Mouse (Mus musculus): Measurements from ENCODE around the gene Zfp366. TPM values are rescaled to one million over a fixed set of nuclear protein-coding genes. Genes with fewer than 3 reads are reported as not detected.

Zfp366 gene
- polyA plus RNA-seq, 1 experiment from 2014 or later, result 1.2 TPM

DNA sequence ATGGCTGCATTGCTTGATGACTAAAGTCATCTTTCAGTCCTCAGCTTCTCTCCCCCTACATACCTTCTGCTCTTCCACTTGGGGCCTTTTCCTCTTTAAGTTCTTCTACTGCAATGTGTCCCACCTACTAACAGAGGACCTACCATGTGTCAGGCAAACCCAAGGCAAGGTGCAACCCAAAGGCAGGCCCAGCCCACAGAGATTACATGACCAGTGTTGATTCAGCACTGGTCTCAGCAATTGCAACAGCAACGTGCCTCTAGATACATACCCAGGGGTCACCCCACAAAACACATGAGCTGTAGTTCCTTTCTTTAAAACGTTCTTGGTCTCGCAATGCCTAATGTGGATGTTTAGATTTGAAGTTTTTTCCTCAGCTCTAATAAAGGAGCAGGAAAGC, 57.4 kb downstream of the Zfp366 start:
- H3K27ac ChIP-seq (ENCODE audit: low read length), result no peak overlapping the region
- H3K36me3 ChIP-seq (ENCODE audit: control insufficient read depth, insufficient read depth, low read length), result no peaks in the 10 kb centered on the region
- WGBS, result 69% methylated on average over 3 of the region's 3 CpGs
- no peak overlapping the region for H3K4me2 ChIP-seq (replicated peaks; ENCODE audit: low read depth, low read length)
- H3K9ac ChIP-seq (replicated peaks; ENCODE audit: low read depth, low read length), result no peak overlapping the region
- no peaks in the 10 kb centered on the region for H3K9me3 ChIP-seq (ENCODE audit: control insufficient read depth, low read depth, low read length)
- ATAC-seq (ENCODE audit: insufficient number of reproducible peaks, insufficient read depth, low FRiP score, low read depth), result no peak
- no peak overlapping the region for H3K4me3 ChIP-seq (ENCODE audit: low read depth, low read length)
- peaks cover 24% of the 10 kb centered on the region for H3K4me1 ChIP-seq (ENCODE audit: control insufficient read depth, insufficient read depth, low read length)
- no peaks in the 10 kb centered on the region for H3K27me3 ChIP-seq (ENCODE audit: control insufficient read depth, insufficient read depth, low read length)

DNA sequence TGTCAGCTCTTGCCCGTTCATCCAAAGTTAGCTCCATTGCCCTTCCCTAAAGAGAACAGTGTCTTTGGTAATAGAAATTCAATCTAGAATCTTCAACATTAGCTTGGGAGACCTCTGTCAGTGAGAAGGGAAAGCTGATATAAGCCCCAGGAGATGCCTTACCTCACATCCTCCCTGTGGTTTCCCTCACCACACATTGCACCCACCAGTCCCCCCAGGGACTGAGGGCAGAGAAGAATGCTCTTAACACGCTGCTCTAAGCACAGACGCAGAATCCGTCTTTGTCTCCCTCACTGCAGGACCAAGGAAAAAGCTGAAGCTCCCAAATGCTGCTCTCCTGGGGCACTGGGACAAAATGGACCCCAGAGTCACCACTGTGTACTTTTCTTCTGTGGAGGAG, 58.3 kb downstream of the Zfp366 start:
- Histone ChIP-seq H3K36me3 (ENCODE audit: control insufficient read depth, insufficient read depth, low read length) (no peaks in the 10 kb centered on the region), H3K4me1 (ENCODE audit: control insufficient read depth, insufficient read depth, low read length) (peaks cover 21% of the 10 kb centered on the region), H3K4me3 (ENCODE audit: low read depth, low read length) (no peak overlapping the region), H3K9me3 (ENCODE audit: control insufficient read depth, low read depth, low read length) (no peaks in the 10 kb centered on the region), H3K9ac (replicated peaks; ENCODE audit: low read depth, low read length) (no peak overlapping the region), H3K27ac (ENCODE audit: low read length) (no peak overlapping the region), H3K4me2 (replicated peaks; ENCODE audit: low read depth, low read length) (no peak overlapping the region), H3K27me3 (ENCODE audit: control insufficient read depth, insufficient read depth, low read length) (no peaks in the 10 kb centered on the region)
- no peak for ATAC-seq (ENCODE audit: insufficient number of reproducible peaks, insufficient read depth, low FRiP score, low read depth)
- WGBS, result 75% methylated on average over 4 of the region's 4 CpGs

DNA sequence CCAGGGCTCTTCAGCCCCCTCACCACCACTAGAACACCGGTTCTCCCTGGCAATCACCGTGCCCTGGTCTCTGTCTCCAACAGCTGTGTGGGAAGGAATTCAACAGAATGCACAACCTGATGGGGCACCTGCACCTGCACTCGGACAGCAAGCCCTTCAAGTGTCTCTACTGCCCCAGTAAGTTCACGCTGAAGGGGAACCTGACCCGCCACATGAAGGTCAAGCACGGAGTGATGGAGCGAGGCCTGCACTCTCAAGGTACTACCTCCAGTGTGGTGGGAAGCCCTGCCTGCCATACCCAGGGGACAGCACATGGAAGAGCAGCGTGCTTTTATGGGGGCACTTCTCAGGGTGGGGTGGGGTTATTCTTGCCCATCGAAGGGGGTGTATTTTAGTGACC, 59.2 kb downstream of the Zfp366 start:
- H3K27ac ChIP-seq (ENCODE audit: low read length), result no peak overlapping the region
- no peaks in the 10 kb centered on the region for H3K27me3 ChIP-seq (ENCODE audit: control insufficient read depth, insufficient read depth, low read length)
- WGBS, result 80% methylated on average over 9 of the region's 9 CpGs
- H3K4me3 ChIP-seq (ENCODE audit: low read depth, low read length), result no peak overlapping the region
- no peaks in the 10 kb centered on the region for H3K9me3 ChIP-seq (ENCODE audit: control insufficient read depth, low read depth, low read length)
- H3K4me1 ChIP-seq (ENCODE audit: control insufficient read depth, insufficient read depth, low read length), result peaks cover 12% of the 10 kb centered on the region
- H3K9ac ChIP-seq (replicated peaks; ENCODE audit: low read depth, low read length), result no peak overlapping the region
- H3K36me3 ChIP-seq (ENCODE audit: control insufficient read depth, insufficient read depth, low read length), result no peaks in the 10 kb centered on the region
- H3K4me2 ChIP-seq (replicated peaks; ENCODE audit: low read depth, low read length), result no peak overlapping the region
- no peak for ATAC-seq (ENCODE audit: insufficient number of reproducible peaks, insufficient read depth, low FRiP score, low read depth)

DNA sequence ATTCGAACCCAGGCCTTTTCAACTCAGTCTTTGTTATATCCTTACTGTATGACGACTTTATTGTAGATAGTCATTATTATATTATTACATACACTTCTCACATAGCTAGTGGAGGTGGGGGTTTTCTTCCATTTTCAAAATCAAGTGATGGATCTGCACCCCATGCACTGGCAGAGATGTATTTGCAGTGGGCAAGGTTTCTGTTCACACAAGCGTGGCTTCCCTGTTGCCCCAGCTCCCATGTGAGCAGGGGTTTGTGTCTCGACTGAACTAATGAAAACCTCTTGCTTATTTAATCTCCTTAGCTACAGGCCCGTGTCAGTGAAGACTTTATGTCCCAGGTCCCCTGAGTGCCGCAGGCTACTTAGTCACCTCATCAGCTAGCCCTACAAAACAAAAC, 59.8 kb downstream of the Zfp366 start:
- 63% methylated on average over 6 of the region's 6 CpGs for WGBS
- Histone ChIP-seq H3K36me3 (ENCODE audit: control insufficient read depth, insufficient read depth, low read length) (no peaks in the 10 kb centered on the region), H3K4me1 (ENCODE audit: control insufficient read depth, insufficient read depth, low read length) (peaks cover 6% of the 10 kb centered on the region), H3K27me3 (ENCODE audit: control insufficient read depth, insufficient read depth, low read length) (no peaks in the 10 kb centered on the region), H3K4me2 (replicated peaks; ENCODE audit: low read depth, low read length) (no peak overlapping the region), H3K4me3 (ENCODE audit: low read depth, low read length) (no peak overlapping the region), H3K9me3 (ENCODE audit: control insufficient read depth, low read depth, low read length) (no peaks in the 10 kb centered on the region), H3K27ac (ENCODE audit: low read length) (no peak overlapping the region), H3K9ac (replicated peaks; ENCODE audit: low read depth, low read length) (no peak overlapping the region)
- ATAC-seq (ENCODE audit: insufficient number of reproducible peaks, insufficient read depth, low FRiP score, low read depth), result no peak

DNA sequence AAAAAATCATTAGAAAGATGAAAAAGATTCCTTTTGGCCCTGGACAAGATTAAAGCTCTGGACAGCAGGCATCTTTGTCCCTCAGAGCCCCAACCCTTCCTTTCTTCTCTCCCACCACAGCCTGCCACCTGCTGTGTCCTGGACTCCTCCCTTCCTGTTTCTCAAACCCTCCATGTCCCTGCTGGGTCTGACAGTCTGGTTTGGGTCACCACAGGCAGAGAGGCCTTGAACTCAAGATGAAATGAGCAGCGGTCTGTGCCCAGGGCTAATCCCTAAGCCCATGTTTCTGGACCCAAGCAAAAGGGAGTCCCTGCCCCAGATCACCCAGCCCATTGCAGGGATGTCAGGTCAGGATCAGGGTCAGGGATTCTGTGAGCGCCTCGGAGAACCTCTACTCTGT, 60.3 kb downstream of the Zfp366 start:
- Histone ChIP-seq H3K27me3 (ENCODE audit: control insufficient read depth, insufficient read depth, low read length) (no peaks in the 10 kb centered on the region), H3K9ac (replicated peaks; ENCODE audit: low read depth, low read length) (no peak overlapping the region), H3K27ac (ENCODE audit: low read length) (no peak overlapping the region), H3K4me1 (ENCODE audit: control insufficient read depth, insufficient read depth, low read length) (peaks cover 1% of the 10 kb centered on the region; the same call in 1 of the 2 replicates), H3K36me3 (ENCODE audit: control insufficient read depth, insufficient read depth, low read length) (no peaks in the 10 kb centered on the region), H3K4me3 (ENCODE audit: low read depth, low read length) (no peak overlapping the region), H3K4me2 (replicated peaks; ENCODE audit: low read depth, low read length) (no peak overlapping the region), H3K9me3 (ENCODE audit: control insufficient read depth, low read depth, low read length) (no peaks in the 10 kb centered on the region)
- ATAC-seq (ENCODE audit: insufficient number of reproducible peaks, insufficient read depth, low FRiP score, low read depth), result no peak
- WGBS, result 55% methylated on average over 3 of the region's 3 CpGs

DNA sequence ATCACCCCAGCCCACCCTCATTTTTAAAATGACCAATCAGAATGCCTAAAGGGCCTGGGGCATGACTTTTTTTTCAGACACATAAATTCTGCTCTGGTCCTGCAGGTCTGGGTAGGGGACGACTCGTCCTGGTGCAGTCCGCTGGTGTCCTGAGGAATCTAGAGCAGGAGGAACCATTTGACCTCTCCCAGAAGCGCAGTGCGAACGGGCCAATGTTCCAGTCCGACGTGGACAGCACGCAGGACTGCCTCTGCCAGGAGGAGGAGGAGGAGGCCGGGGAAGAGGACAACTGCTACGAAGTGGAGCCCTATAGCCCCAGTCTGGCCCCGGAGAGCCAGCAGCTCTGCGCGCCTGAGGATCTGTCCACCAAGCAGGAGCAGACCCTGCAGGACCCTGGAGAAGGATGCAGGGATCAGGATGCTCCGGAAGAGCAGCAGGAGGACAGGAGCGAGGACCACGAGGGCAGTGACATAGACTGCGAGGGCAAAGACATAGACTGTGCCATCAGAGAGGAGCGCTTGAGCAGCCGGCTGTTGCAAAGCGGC, 61.4 kb downstream of the Zfp366 start:
- no peak overlapping the region for H3K27ac ChIP-seq (ENCODE audit: low read length)
- no peaks in the 10 kb centered on the region for H3K4me1 ChIP-seq (ENCODE audit: control insufficient read depth, insufficient read depth, low read length)
- no peak overlapping the region for H3K4me2 ChIP-seq (replicated peaks; ENCODE audit: low read depth, low read length)
- WGBS, result 82% methylated on average over 21 of the region's 21 CpGs
- no peak overlapping the region for H3K9ac ChIP-seq (replicated peaks; ENCODE audit: low read depth, low read length)
- no peak overlapping the region for H3K4me3 ChIP-seq (ENCODE audit: low read depth, low read length)
- no peaks in the 10 kb centered on the region for H3K9me3 ChIP-seq (ENCODE audit: control insufficient read depth, low read depth, low read length)
- H3K36me3 ChIP-seq (ENCODE audit: control insufficient read depth, insufficient read depth, low read length), result no peaks in the 10 kb centered on the region
- H3K27me3 ChIP-seq (ENCODE audit: control insufficient read depth, insufficient read depth, low read length), result no peaks in the 10 kb centered on the region
- no peak for ATAC-seq (ENCODE audit: insufficient number of reproducible peaks, insufficient read depth, low FRiP score, low read depth)

DNA sequence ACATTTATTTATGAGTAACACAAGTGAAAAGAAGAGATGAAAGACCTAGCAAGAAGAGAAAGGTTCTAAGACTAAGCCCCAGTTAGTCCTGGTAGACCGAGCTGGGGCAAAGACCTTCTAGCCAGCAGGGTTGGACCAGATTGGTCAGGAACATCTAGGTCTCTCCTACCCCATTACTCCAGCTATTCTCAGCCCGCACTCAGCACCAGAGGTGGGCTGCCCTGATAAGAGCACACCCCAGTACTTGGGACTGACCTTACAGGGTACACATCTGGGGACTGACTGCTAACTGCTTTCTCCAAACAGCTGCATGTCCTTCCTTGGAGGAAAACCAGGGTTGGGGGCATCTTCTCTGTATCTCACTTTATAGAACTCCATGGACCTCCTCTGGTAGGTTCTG, 66.2 kb downstream of the Zfp366 start:
- no peak for ATAC-seq (ENCODE audit: insufficient number of reproducible peaks, insufficient read depth, low FRiP score, low read depth)
- H3K27me3 ChIP-seq (ENCODE audit: control insufficient read depth, insufficient read depth, low read length), result no peaks in the 10 kb centered on the region
- H3K27ac ChIP-seq (ENCODE audit: low read length), result no peak overlapping the region
- H3K9me3 ChIP-seq (ENCODE audit: control insufficient read depth, low read depth, low read length), result no peaks in the 10 kb centered on the region; the same call in 1 of the 2 replicates
- no peaks in the 10 kb centered on the region for H3K4me1 ChIP-seq (ENCODE audit: control insufficient read depth, insufficient read depth, low read length)
- no peak overlapping the region for H3K4me2 ChIP-seq (replicated peaks; ENCODE audit: low read depth, low read length)
- no peaks in the 10 kb centered on the region for H3K36me3 ChIP-seq (ENCODE audit: control insufficient read depth, insufficient read depth, low read length)
- H3K4me3 ChIP-seq (ENCODE audit: low read depth, low read length), result no peak overlapping the region
- H3K9ac ChIP-seq (replicated peaks; ENCODE audit: low read depth, low read length), result no peak overlapping the region
- WGBS, result 90% methylated on average over 2 of the region's 2 CpGs

DNA sequence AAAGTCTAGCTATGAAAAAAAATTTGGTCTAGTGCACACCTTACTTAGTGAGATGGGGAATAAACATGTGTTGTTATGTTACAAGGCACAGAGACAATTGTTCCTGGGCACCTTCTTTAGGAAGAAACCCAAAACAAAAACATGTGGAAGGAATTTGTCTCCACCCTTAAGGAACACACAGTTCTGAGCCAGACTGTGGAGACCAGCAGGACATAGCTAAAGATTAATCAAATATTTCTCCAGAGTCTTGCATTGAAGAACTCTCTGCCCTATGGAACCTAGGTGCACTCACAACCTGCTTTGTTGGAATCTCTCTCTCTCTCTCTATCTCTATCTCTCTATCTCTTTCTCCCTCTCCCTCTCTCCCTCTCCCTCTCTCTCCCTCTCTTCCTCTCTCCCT, 69.6 kb downstream of the Zfp366 start:
- Histone ChIP-seq H3K4me3 (ENCODE audit: low read depth, low read length) (no peak overlapping the region), H3K9me3 (ENCODE audit: control insufficient read depth, low read depth, low read length) (no peaks in the 10 kb centered on the region; the same call in 1 of the 2 replicates), H3K4me2 (replicated peaks; ENCODE audit: low read depth, low read length) (no peak overlapping the region), H3K9ac (replicated peaks; ENCODE audit: low read depth, low read length) (no peak overlapping the region), H3K27me3 (ENCODE audit: control insufficient read depth, insufficient read depth, low read length) (no peaks in the 10 kb centered on the region), H3K27ac (ENCODE audit: low read length) (no peak overlapping the region), H3K36me3 (ENCODE audit: control insufficient read depth, insufficient read depth, low read length) (no peaks in the 10 kb centered on the region), H3K4me1 (ENCODE audit: control insufficient read depth, insufficient read depth, low read length) (no peaks in the 10 kb centered on the region)
- no peak for ATAC-seq (ENCODE audit: insufficient number of reproducible peaks, insufficient read depth, low FRiP score, low read depth)

DNA sequence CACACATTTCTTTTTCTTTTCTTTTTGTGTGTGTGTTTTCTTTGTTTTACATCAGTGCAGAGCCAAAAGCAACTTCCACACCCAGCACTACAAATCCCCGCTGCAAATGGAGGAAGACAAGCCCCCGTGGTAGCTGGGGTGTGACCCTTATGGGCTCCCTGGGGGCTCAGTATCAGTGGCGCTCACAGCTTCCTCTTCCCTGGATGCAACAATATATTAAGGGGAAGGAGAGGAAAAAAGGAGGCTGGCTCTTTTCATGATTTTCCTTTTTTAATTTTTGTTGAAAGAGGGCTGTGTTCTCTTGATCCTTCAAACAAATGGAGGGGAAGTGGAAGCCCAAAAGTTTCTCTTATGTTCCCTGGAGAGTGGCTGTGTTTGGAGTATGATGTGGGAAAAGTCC, 70.2 kb downstream of the Zfp366 start:
- H3K27ac ChIP-seq (ENCODE audit: low read length), result no peak overlapping the region
- ATAC-seq (ENCODE audit: insufficient number of reproducible peaks, insufficient read depth, low FRiP score, low read depth), result no peak
- H3K9ac ChIP-seq (replicated peaks; ENCODE audit: low read depth, low read length), result no peak overlapping the region
- 39% methylated on average over 3 of the region's 3 CpGs for WGBS
- no peaks in the 10 kb centered on the region for H3K4me1 ChIP-seq (ENCODE audit: control insufficient read depth, insufficient read depth, low read length)
- no peak overlapping the region for H3K4me3 ChIP-seq (ENCODE audit: low read depth, low read length)
- H3K9me3 ChIP-seq (ENCODE audit: control insufficient read depth, low read depth, low read length), result no peaks in the 10 kb centered on the region; the same call in 1 of the 2 replicates
- H3K36me3 ChIP-seq (ENCODE audit: control insufficient read depth, insufficient read depth, low read length), result no peaks in the 10 kb centered on the region
- no peak overlapping the region for H3K4me2 ChIP-seq (replicated peaks; ENCODE audit: low read depth, low read length)
- no peaks in the 10 kb centered on the region for H3K27me3 ChIP-seq (ENCODE audit: control insufficient read depth, insufficient read depth, low read length)
